Mouse (Mus musculus) MEL (cell line): ENCODE measurements around the gene Gpr162. TPM values are rescaled to one million over a fixed set of nuclear protein-coding genes. Genes with fewer than 3 reads are reported as not detected.
"Not testable (repeated sequence)": the region's sequence is repeated elsewhere in the genome, so short reads cannot be mapped to it uniquely, and the experiment has no call there.

Experiments used
- DNase-seq: peaks from one replicate; pipeline ENCODE4 v3.0.0; 2011; ENCODE audit warnings: low read depth, low spot score
- H3K27ac ChIP-seq: 2 replicates; pipeline ENCODE4 v1.5.1; 2012; ENCODE audit warnings: low read depth, mild to moderate bottlenecking, control low read depth, low read length, moderate library complexity; ENCODE audit not compliant: control insufficient read depth
- H3K27me3 ChIP-seq, 2 experiments: fragments of 150-350 bp in 1 of 2; sonication (generic) in 1 of 2; 2 replicates each; pipeline ENCODE4 v1.6.1; 2012; ENCODE audit warnings: low read length in 2 of 2, mild to moderate bottlenecking in 2 of 2, improper control_type of control experiment in 1 of 2, moderate library complexity in 1 of 2; ENCODE audit not compliant: insufficient read depth in 2 of 2, control insufficient read depth in 1 of 2
- H3K36me3 ChIP-seq, 2 experiments: 2 replicates each; pipeline ENCODE4 v1.6.1; 2012 to 2014; ENCODE audit warnings: low read length in 2 of 2, improper control_type of control experiment in 1 of 2, inconsistent platforms in 1 of 2, mild to moderate bottlenecking in 1 of 2; ENCODE audit not compliant: insufficient read depth in 2 of 2, control insufficient read depth in 1 of 2
- H3K4me1 ChIP-seq, 2 experiments: fragments of 150-350 bp in 1 of 2; sonication (generic) in 1 of 2; 2 replicates each; pipeline ENCODE4 v1.6.1; 2012; ENCODE audit warnings: low read length in 2 of 2, improper control_type of control experiment in 1 of 2, mild to moderate bottlenecking in 1 of 2; ENCODE audit not compliant: insufficient read depth in 2 of 2, control insufficient read depth in 1 of 2
- H3K4me3 ChIP-seq, 2 experiments: fragments of 150-350 bp in 1 of 2; sonication (generic) in 1 of 2; 2 replicates each; pipeline ENCODE4 v1.5.1; 2012; ENCODE audit warnings: low read depth in 2 of 2, low read length in 2 of 2, mild to moderate bottlenecking in 2 of 2, moderate library complexity in 2 of 2, control low read depth in 1 of 2, improper control_type of control experiment in 1 of 2; ENCODE audit not compliant: control insufficient read depth in 1 of 2, insufficient read depth in 1 of 2
- H3K79me2 ChIP-seq: 2 replicates; pipeline ENCODE4 v1.6.1; 2012; ENCODE audit warnings: mild to moderate bottlenecking, low read length, moderate library complexity; ENCODE audit not compliant: control insufficient read depth, poor library complexity, insufficient read depth
- H3K9ac ChIP-seq: 2 replicates; pipeline ENCODE4 v1.6.1; 2012; ENCODE audit warnings: low read depth, mild to moderate bottlenecking, control low read depth, low read length, moderate library complexity; ENCODE audit not compliant: control insufficient read depth, poor library complexity, severe bottlenecking
- H3K9me3 ChIP-seq: fragments of 150-350 bp; sonication (generic); replicated peaks from 2 replicates; pipeline ENCODE4 v1.6.1; 2012; ENCODE audit warnings: mild to moderate bottlenecking, low read length, improper control_type of control experiment, moderate library complexity; ENCODE audit not compliant: insufficient read depth
- BHLHE40 ChIP-seq: IDR thresholded peaks from 2 replicates; pipeline ENCODE4 v1.6.1; 2012; ENCODE audit warnings: low read depth, mild to moderate bottlenecking, inconsistent platforms, low read length, improper control_type of control experiment, borderline replicate concordance
- CHD1 ChIP-seq: IDR thresholded peaks from 2 replicates; pipeline ENCODE4 v1.6.1; 2012; ENCODE audit warnings: low read depth, mild to moderate bottlenecking, inconsistent platforms, low read length, improper control_type of control experiment
- CHD2 ChIP-seq: IDR thresholded peaks from 2 replicates; pipeline ENCODE4 v1.6.1; 2011; ENCODE audit warnings: low read length, improper control_type of control experiment
- CTCF ChIP-seq, 3 experiments: IDR thresholded peaks in 2 of 3; conservative IDR thresholded peaks in 1 of 3; 2 replicates each; pipeline ENCODE4 v1.5.1; 2011 to 2012; ENCODE audit warnings: low read length in 3 of 3, low read depth in 2 of 3, mild to moderate bottlenecking in 2 of 3, improper control_type of control experiment in 1 of 3, inconsistent platforms in 1 of 3, mixed read lengths in 1 of 3, moderate library complexity in 1 of 3; ENCODE audit not compliant: control insufficient read depth in 1 of 3, insufficient read depth in 1 of 3, poor library complexity in 1 of 3, severe bottlenecking in 1 of 3
- E2F4 ChIP-seq: IDR thresholded peaks from 2 replicates; pipeline ENCODE4 v1.6.1; 2011; ENCODE audit warnings: low read depth, low read length, improper control_type of control experiment, borderline replicate concordance
- ETS1 ChIP-seq: IDR thresholded peaks from 2 replicates; pipeline ENCODE4 v1.6.1; 2012; ENCODE audit warnings: low read depth, mild to moderate bottlenecking, inconsistent platforms, low read length, improper control_type of control experiment, moderate library complexity
- GABPA ChIP-seq: IDR thresholded peaks from 2 replicates; pipeline ENCODE4 v1.6.1; 2012; ENCODE audit warnings: low read depth, mild to moderate bottlenecking, inconsistent platforms, low read length, improper control_type of control experiment, moderate library complexity
- GATA1 ChIP-seq: IDR thresholded peaks from 2 replicates; pipeline ENCODE4 v1.6.1; 2011; ENCODE audit warnings: low read depth, low read length, improper control_type of control experiment
- KAT2A ChIP-seq: conservative IDR thresholded peaks from 2 replicates; pipeline ENCODE4 v1.6.1; 2012; ENCODE audit warnings: low read depth, low read length, improper control_type of control experiment, inconsistent platforms
- MAFK ChIP-seq: IDR thresholded peaks from 2 replicates; pipeline ENCODE4 v1.6.1; 2011; ENCODE audit warnings: low read depth, mild to moderate bottlenecking, low read length, improper control_type of control experiment, borderline replicate concordance
- MAX ChIP-seq: IDR thresholded peaks from 2 replicates; pipeline ENCODE4 v1.6.1; 2011; ENCODE audit warnings: low read length, improper control_type of control experiment
- MAZ ChIP-seq: IDR thresholded peaks from 2 replicates; pipeline ENCODE4 v1.6.1; 2012; ENCODE audit warnings: low read depth, mild to moderate bottlenecking, inconsistent platforms, low read length, improper control_type of control experiment
- MEF2A ChIP-seq: IDR thresholded peaks from 2 replicates; pipeline ENCODE4 v1.6.1; 2014; ENCODE audit warnings: low read depth, mild to moderate bottlenecking, inconsistent platforms, low read length, improper control_type of control experiment; ENCODE audit not compliant: poor library complexity, insufficient replicate concordance, severe bottlenecking; ENCODE audit errors: extremely low read depth
- MXI1 ChIP-seq: IDR thresholded peaks from 2 replicates; pipeline ENCODE4 v1.6.1; 2011; ENCODE audit warnings: mild to moderate bottlenecking, low read depth, low read length, improper control_type of control experiment
- MYB ChIP-seq: IDR thresholded peaks from 2 replicates; pipeline ENCODE4 v1.6.1; 2011; ENCODE audit warnings: mild to moderate bottlenecking, low read depth, low read length, improper control_type of control experiment
- MYC ChIP-seq: IDR thresholded peaks from 2 replicates; pipeline ENCODE4 v1.6.1; 2011; ENCODE audit warnings: low read depth, mild to moderate bottlenecking, low read length, improper control_type of control experiment, moderate library complexity
- NELFE ChIP-seq: IDR thresholded peaks from 2 replicates; pipeline ENCODE4 v1.6.1; 2011; ENCODE audit warnings: low read depth, low read length, improper control_type of control experiment
- NRF1 ChIP-seq: IDR thresholded peaks from 2 replicates; pipeline ENCODE4 v1.6.1; 2014; ENCODE audit warnings: low read depth, mild to moderate bottlenecking, inconsistent platforms, low read length, improper control_type of control experiment, moderate library complexity; ENCODE audit not compliant: poor library complexity, insufficient read depth, severe bottlenecking
- POLR2AphosphoS2 ChIP-seq: IDR thresholded peaks from 2 replicates; pipeline ENCODE4 v1.6.1; 2011; ENCODE audit warnings: low read length, improper control_type of control experiment
- POLR2AphosphoS5 ChIP-seq: IDR thresholded peaks from 2 replicates; pipeline ENCODE4 v1.6.1; 2012; ENCODE audit warnings: low read depth, borderline replicate concordance, mild to moderate bottlenecking, inconsistent platforms, low read length, moderate library complexity, mixed read lengths
- SIN3A ChIP-seq: IDR thresholded peaks from 2 replicates; pipeline ENCODE4 v1.6.1; 2012; ENCODE audit warnings: low read length, improper control_type of control experiment, inconsistent platforms
- TBP ChIP-seq: IDR thresholded peaks from 2 replicates; pipeline ENCODE4 v1.8.0; 2011; ENCODE audit warnings: low read depth, low read length, improper control_type of control experiment
- TCF12 ChIP-seq: IDR thresholded peaks from 2 replicates; pipeline ENCODE4 v1.6.1; 2014; ENCODE audit warnings: low read depth, mild to moderate bottlenecking, inconsistent platforms, low read length, improper control_type of control experiment, moderate library complexity
- UBTF ChIP-seq: IDR thresholded peaks from 2 replicates; pipeline ENCODE4 v1.6.1; 2012; ENCODE audit warnings: low read depth, mild to moderate bottlenecking, inconsistent platforms, low read length, improper control_type of control experiment, moderate library complexity, borderline replicate concordance; ENCODE audit not compliant: insufficient read depth
- ZC3H11A ChIP-seq: IDR thresholded peaks from 2 replicates; pipeline ENCODE4 v1.6.1; 2012; ENCODE audit warnings: low read depth, mild to moderate bottlenecking, inconsistent platforms, low read length, improper control_type of control experiment
- ZKSCAN1 ChIP-seq: IDR thresholded peaks from 2 replicates; pipeline ENCODE4 v1.6.1; 2012; ENCODE audit warnings: low read depth, mild to moderate bottlenecking, inconsistent platforms, low read length, improper control_type of control experiment, moderate library complexity
- ZMIZ1 ChIP-seq: IDR thresholded peaks from 2 replicates; pipeline ENCODE4 v1.6.1; 2012; ENCODE audit warnings: low read depth, mild to moderate bottlenecking, inconsistent platforms, low read length, improper control_type of control experiment, moderate library complexity
- ZNF384 ChIP-seq: IDR thresholded peaks from 2 replicates; pipeline ENCODE4 v1.6.1; 2012; ENCODE audit warnings: low read depth, mild to moderate bottlenecking, inconsistent platforms, low read length, improper control_type of control experiment
- polyA plus RNA-seq, 2 experiments: library from polyadenylated mRNA; stranded (reverse) in 1 of 2; unstranded in 1 of 2; fragments of >175 nt in 1 of 2; fragments of >200 nt in 1 of 2; gene quantifications; 2 replicates each; pipeline versions ENCODE4 v1.2.1 to v1.2.4; 2012; ENCODE audit warnings: low replicate concordance in 2 of 2, low read depth in 1 of 2; ENCODE audit not compliant: insufficient read length in 2 of 2, insufficient read depth in 1 of 2, missing spikeins in 1 of 2
- total RNA-seq: library from RNA; depleted of rRNA; stranded (reverse); fragments of 300-350 nt; gene quantifications from 2 replicates; pipeline ENCODE4 v1.2.3, GENCODE M21; 2012

Gpr162 gene
- total and polyA plus RNA-seq, 3 experiments = 0.08 to 0.84 TPM; not detected in 1

GRCm38 (mm10) chr6:124831199-124831598, 32.6 kb downstream of the Gpr162 start:
- not testable (repeated sequence) for DNase-seq, H3K27ac ChIP-seq, H3K36me3 ChIP-seq, H3K4me1 ChIP-seq, H3K4me3 ChIP-seq, H3K9ac ChIP-seq, H3K27me3 ChIP-seq, H3K9me3 ChIP-seq
- H3K79me2 ChIP-seq = peaks cover 22% of the 10 kb centered on the region

- Histone ChIP-seq H3K4me1 (peaks cover 2 to 6% of the 10 kb centered on the region in 2 experiments; a peak in 3 of 4 replicates), H3K27me3 (no peaks in the 10 kb centered on the region), H3K36me3 (peaks cover 0 to 8% of the 10 kb centered on the region in 2 experiments; a peak in 2 of 4 replicates), H3K9me3 (no peaks in the 10 kb centered on the region), H3K79me2 (peaks cover 22% of the 10 kb centered on the region), H3K9ac (peak overlapping the region; percentile 85), H3K4me3 (peak overlapping the region; percentile 79 to 83), H3K27ac (peak overlapping the region; percentile 88)
- peak; percentile 98 for DNase-seq
- TF ChIP-seq BHLHE40 (no peak), CTCF (IDR thresholded peaks at IDR 0.05 in 2 of 3, conservative IDR thresholded peaks at IDR 0.05 in 1 of 3; ENCODE audit: control insufficient read depth in 1 of 3, insufficient read depth in 1 of 3, low read depth in 2 of 3, low read length in 3 of 3, poor library complexity in 1 of 3, severe bottlenecking in 1 of 3) (no peak), MYC (peak; percentile 65; the same call in 1 of the 2 replicates), MYB (0 out of 2 replicates have a peak, but pooled peaks have one; percentile 5), TCF12 (peak; percentile 40; the same call in 1 of the 2 replicates), POLR2AphosphoS5 (no peak), E2F4 (peak; percentile 90), CHD1 (peak; percentile 95; the same call in 1 of the 2 replicates), POLR2AphosphoS2 (peak; percentile 89), MXI1 (peak; percentile 62), ZKSCAN1 (no peak), TBP (peak; percentile 61), MAX (no peak; the same call in none of the 2 replicates), ETS1 (0 out of 2 replicates have a peak, but pooled peaks have one; percentile 45), MAFK (no peak), MAZ (peak; percentile 30; the same call in 1 of the 2 replicates), UBTF (no peak), MEF2A (no peak), NELFE (peak; percentile 43), NRF1 (peak; percentile 26; the same call in 1 of the 2 replicates), ZMIZ1 (peak; percentile 95), ZNF384 (no peak), KAT2A (peak; percentile 12), GABPA (no peak), ZC3H11A (no peak), GATA1 (peak; percentile 53), CHD2 (peak; percentile 70), SIN3A (peak; percentile 89)
Observed at GRCm38 (mm10) chr6:124829799-124830700, 33.7 kb downstream of the Gpr162 start.
